Mouse (Mus musculus): ENCODE measurements around the gene Cd37. TPM values are rescaled to one million over a fixed set of nuclear protein-coding genes. Genes with fewer than 3 reads are reported as not detected.
A peak's percentile ranks its signal among the peaks of the same experiment; 100 is the strongest.

The Cd37 gene
- 29.8 and 31.8 TPM in 2 replicates for polyA plus RNA-seq (2015; fragmentation: Nextera tagmentation; extraction: Ambion mirVana)

GRCm38 (mm10) chr7:45238723-45239496 lies at the start of gene Cd37:
Gene Cd37, minus strand, starts transcription at chr7:45239115.
- peak within 1 kb of the TSS; percentile 73 for H3K4me2 ChIP-seq (ENCODE audit: low read depth, low read length)

DNA sequence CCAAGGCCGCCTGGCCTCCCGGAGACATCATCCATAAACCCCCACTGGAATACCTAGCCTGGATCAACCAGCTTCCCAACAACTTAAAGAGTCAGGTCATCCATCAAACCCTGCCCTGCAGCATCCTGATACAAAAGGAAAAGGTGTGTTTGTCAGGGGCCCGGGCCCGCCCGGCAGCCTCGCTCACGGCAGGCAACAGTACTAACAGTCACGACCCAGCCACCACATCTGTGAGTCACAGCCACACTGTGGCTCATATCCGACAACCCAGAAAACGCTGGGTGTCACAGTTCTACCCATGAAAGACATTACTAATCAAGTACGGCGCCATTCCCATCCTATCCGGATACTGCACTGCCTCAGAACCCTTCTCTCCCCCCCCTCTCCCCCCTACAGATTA lies 47.6 kb upstream of the Cd37 start:
- no peaks in the 10 kb centered on the region for H3K4me1 ChIP-seq (ENCODE audit: insufficient read depth)
- TF ChIP-seq EP300 (IDR thresholded peaks at IDR 0.05; ENCODE audit: low read depth): no peak
- no peak for TF ChIP-seq CTCF (IDR thresholded peaks at IDR 0.05; ENCODE audit: low read depth)
- H3K27ac ChIP-seq (ENCODE audit: low read depth): no peak overlapping the region
- no peaks in the 10 kb centered on the region for H3K36me3 ChIP-seq (replicated peaks; ENCODE audit: insufficient read depth, low read length)
- no peaks in the 10 kb centered on the region for H3K9me3 ChIP-seq (ENCODE audit: low read length)
- H3K9ac ChIP-seq (replicated peaks): no peak overlapping the region
- no peak for ATAC-seq
- no peak overlapping the region for H3K4me3 ChIP-seq (ENCODE audit: low read depth, low read length)
- no peak for DNase-seq
- H3K27me3 ChIP-seq (ENCODE audit: insufficient read depth, low read length): no peaks in the 10 kb centered on the region; the same call in 1 of the 2 replicates
- 79% methylated on average over 13 of the region's 13 CpGs for WGBS (ENCODE audit: insufficient replicate concordance)
- no peak overlapping the region for H3K4me2 ChIP-seq (ENCODE audit: low read depth, low read length)

More at GRCm38 (mm10) chr7:45238723-45239496, at the start of gene Cd37:
- Histone ChIP-seq H3K27ac (ENCODE audit: low read depth) (peak within 1 kb of the TSS; percentile 91), H3K27me3 (ENCODE audit: insufficient read depth, low read length) (no peaks in the 10 kb centered on the region), H3K36me3 (replicated peaks; ENCODE audit: insufficient read depth, low read length) (no peaks in the 10 kb centered on the region), H3K4me1 (ENCODE audit: insufficient read depth) (peaks cover 25% of the 10 kb centered on the region), H3K9ac (replicated peaks) (peak within 1 kb of the TSS; percentile 72), H3K9me3 (ENCODE audit: low read length) (no peaks in the 10 kb centered on the region), H3K4me3 (ENCODE audit: low read depth, low read length) (peak within 1 kb of the TSS; percentile 47)
- ATAC-seq (peak; percentile 78), DNase-seq (peak; percentile 79)
- WGBS (ENCODE audit: insufficient replicate concordance): 14% methylated on average over 20 of the region's 20 CpGs
- TF ChIP-seq EP300 (IDR thresholded peaks at IDR 0.05; ENCODE audit: low read depth) (no peak), CTCF (IDR thresholded peaks at IDR 0.05; ENCODE audit: low read depth) (no peak)

DNA sequence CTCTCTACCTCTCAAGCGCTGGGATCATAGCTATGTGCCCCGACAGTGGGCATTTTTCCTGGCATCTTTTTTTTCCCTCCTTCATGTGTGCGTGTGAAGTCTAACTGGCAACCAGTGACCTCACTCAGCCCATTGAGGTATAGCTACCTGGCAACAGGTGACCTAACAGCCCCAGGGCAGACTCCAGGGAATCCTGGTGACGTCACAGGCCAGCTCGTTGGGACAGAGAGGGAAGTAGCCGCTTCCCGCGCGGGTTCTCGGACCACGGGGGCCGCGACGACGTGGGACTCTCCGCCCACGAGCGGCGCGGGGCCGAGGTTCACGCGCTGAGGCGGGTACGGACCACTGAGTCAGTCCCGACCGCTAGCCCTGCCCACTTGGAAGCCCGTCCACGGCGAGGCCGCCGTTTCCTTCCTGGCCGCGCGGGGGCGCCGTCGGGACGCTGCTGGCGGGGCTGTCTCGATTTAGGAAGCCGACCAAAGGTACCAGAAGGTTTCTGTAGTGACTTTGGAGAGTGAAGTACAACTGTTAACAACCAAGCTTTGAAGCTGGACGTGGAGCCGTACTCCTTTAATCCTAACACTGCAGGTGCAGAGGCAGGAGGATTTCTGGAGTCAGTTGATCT lies 38.3 kb upstream of the Cd37 start, which contains the start of gene Slc6a21:
TSS of gene Slc6a21 (plus strand) at position 378 of the 625 bp plus-strand sequence.
- no peaks in the 10 kb centered on the region for H3K36me3 ChIP-seq (replicated peaks; ENCODE audit: insufficient read depth, low read length)
- whole genome bisulfite sequencing (ENCODE audit: insufficient replicate concordance): 9% methylated on average over 44 of the region's 44 CpGs
- TF ChIP-seq EP300 (IDR thresholded peaks at IDR 0.05; ENCODE audit: low read depth): no peak
- peak; percentile 94 for TF ChIP-seq CTCF (IDR thresholded peaks at IDR 0.05; ENCODE audit: low read depth)
- H3K4me1 ChIP-seq (ENCODE audit: insufficient read depth): peaks cover 6% of the 10 kb centered on the region; the same call in 1 of the 2 replicates
- ATAC-seq (peak; percentile 88), DNase-seq (peak; percentile 87)
- H3K4me2 ChIP-seq (ENCODE audit: low read depth, low read length): peak within 1 kb of the TSS; percentile 72
- no peak within 1 kb of the TSS for H3K27ac ChIP-seq (ENCODE audit: low read depth)
- H3K9me3 ChIP-seq (ENCODE audit: low read length): no peaks in the 10 kb centered on the region
- H3K4me3 ChIP-seq (ENCODE audit: low read depth, low read length): peak within 1 kb of the TSS; percentile 50
- H3K27me3 ChIP-seq (ENCODE audit: insufficient read depth, low read length): no peaks in the 10 kb centered on the region
- peak within 1 kb of the TSS; percentile 42 for H3K9ac ChIP-seq (replicated peaks)

DNA sequence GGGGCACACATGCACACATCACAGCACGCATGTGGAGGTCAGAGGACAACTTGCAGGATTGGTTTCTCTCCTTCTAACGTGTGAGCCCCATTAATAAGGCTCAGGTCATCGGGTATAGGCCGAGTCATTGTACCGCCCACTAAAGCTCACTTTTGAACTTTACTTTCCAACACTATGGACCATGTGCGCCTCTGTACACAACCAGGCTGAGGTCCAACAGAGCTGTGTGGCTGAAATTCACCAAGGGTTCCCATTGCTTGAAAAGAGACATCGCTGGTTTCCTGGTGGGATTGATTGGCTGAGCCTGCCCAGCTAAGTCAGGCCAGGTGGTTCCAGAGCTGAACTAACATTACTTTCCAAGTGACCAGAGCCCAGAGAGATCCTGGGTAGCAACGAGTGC lies 34.8 kb upstream of the Cd37 start:
- Histone ChIP-seq H3K4me1 (ENCODE audit: insufficient read depth) (peaks cover 6% of the 10 kb centered on the region; the same call in 1 of the 2 replicates), H3K4me2 (ENCODE audit: low read depth, low read length) (no peak overlapping the region), H3K9me3 (ENCODE audit: low read length) (no peaks in the 10 kb centered on the region), H3K36me3 (replicated peaks; ENCODE audit: insufficient read depth, low read length) (no peaks in the 10 kb centered on the region), H3K9ac (replicated peaks) (no peak overlapping the region), H3K27me3 (ENCODE audit: insufficient read depth, low read length) (no peaks in the 10 kb centered on the region), H3K27ac (ENCODE audit: low read depth) (no peak overlapping the region; the same call in 1 of the 2 replicates), H3K4me3 (ENCODE audit: low read depth, low read length) (no peak overlapping the region)
- no peak for TF ChIP-seq EP300 (IDR thresholded peaks at IDR 0.05; ENCODE audit: low read depth)
- no peak for TF ChIP-seq CTCF (IDR thresholded peaks at IDR 0.05; ENCODE audit: low read depth)
- WGBS (ENCODE audit: insufficient replicate concordance): 70% methylated on average over 8 of the region's 8 CpGs
- DNase-seq (no peak), ATAC-seq (peak; percentile 71)

DNA sequence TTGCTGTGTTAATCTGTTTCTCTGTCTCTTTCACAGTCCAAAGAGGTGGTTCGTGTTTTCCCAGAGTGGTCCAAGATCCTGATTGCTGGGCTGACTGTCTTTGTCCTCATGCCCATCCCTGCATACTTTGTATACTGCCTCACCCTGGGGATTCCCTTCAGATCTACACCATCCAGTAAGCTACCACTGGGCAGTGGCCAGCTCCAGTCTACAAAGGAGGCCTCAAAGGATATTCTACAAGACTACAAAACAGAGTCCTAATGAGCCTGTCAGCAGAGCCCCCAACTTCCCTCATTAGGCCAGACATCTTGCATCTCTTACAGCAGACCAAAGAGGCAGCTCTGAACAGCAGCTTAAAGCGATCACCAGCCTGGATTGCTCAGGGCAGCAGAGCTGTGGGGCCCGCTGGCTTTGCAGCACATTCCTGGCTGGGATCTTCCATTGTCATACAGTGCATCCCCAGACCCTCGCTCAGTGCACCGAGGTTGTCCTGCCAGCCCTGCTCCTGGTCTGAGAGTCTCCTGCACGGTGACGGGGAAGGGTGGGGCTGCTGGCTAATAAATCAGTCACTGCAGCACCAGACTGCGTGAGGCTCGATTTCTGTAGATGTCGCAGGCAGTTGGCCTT lies 34.0 kb upstream of the Cd37 start:
- ATAC-seq (no peak), DNase-seq (no peak)
- Histone ChIP-seq H3K36me3 (replicated peaks; ENCODE audit: insufficient read depth, low read length) (no peaks in the 10 kb centered on the region), H3K9me3 (ENCODE audit: low read length) (no peaks in the 10 kb centered on the region), H3K27me3 (ENCODE audit: insufficient read depth, low read length) (no peaks in the 10 kb centered on the region), H3K4me1 (ENCODE audit: insufficient read depth) (peaks cover 6% of the 10 kb centered on the region; the same call in 1 of the 2 replicates), H3K27ac (ENCODE audit: low read depth) (no peak overlapping the region), H3K9ac (replicated peaks) (no peak overlapping the region), H3K4me2 (ENCODE audit: low read depth, low read length) (no peak overlapping the region), H3K4me3 (ENCODE audit: low read depth, low read length) (no peak overlapping the region)
- no peak for TF ChIP-seq CTCF (IDR thresholded peaks at IDR 0.05; ENCODE audit: low read depth)
- 63% methylated on average over 10 of the region's 10 CpGs for WGBS (ENCODE audit: insufficient replicate concordance)

DNA sequence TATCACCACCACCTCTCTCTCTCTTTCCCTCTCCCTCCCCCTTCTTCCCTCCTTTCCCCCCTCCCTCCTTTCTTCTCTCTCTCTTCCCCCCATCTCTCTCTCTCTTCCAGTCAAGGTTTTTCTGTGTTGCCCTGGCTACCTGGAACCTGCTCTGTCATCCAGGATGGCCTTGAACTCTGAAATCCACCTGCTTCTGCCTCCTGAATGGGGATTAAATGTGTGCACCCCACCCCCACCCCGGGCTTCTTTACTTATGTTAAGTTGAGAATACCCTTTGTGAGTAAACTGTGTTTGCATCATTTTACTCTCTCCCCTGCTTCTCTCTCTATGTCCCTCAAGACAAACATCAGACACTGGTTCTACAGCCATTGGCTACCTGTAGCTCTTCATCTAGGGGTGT lies 26.6 kb upstream of the Cd37 start:
- TF ChIP-seq EP300 (IDR thresholded peaks at IDR 0.05; ENCODE audit: low read depth) (no peak), CTCF (IDR thresholded peaks at IDR 0.05; ENCODE audit: low read depth) (no peak)
- Histone ChIP-seq H3K27me3 (ENCODE audit: insufficient read depth, low read length) (no peaks in the 10 kb centered on the region), H3K9me3 (ENCODE audit: low read length) (no peaks in the 10 kb centered on the region), H3K4me3 (ENCODE audit: low read depth, low read length) (no peak overlapping the region), H3K9ac (replicated peaks) (no peak overlapping the region), H3K4me2 (ENCODE audit: low read depth, low read length) (no peak overlapping the region), H3K27ac (ENCODE audit: low read depth) (no peak overlapping the region), H3K36me3 (replicated peaks; ENCODE audit: insufficient read depth, low read length) (no peaks in the 10 kb centered on the region), H3K4me1 (ENCODE audit: insufficient read depth) (peaks cover 4% of the 10 kb centered on the region; the same call in 1 of the 2 replicates)
- DNase-seq: no peak
- WGBS (ENCODE audit: insufficient replicate concordance): 47% methylated on average over 1 of the region's 1 CpGs
- ATAC-seq: no peak
